Mouse (Mus musculus) liver, postnatal 0 days (tissue): ENCODE results near the gene Dnajc8.

Experiments used
- CTCF ChIP-seq: sonication (generic); IDR thresholded peaks from 2 replicates; pipeline ENCODE4 v1.5.1; 2016; ENCODE audit warnings: antibody characterized with exemption, low read depth
- EP300 ChIP-seq: IDR thresholded peaks from 2 replicates; pipeline ENCODE4 v1.6.1; 2016; ENCODE audit warnings: antibody characterized with exemption, low read depth, mild to moderate bottlenecking

DNA sequence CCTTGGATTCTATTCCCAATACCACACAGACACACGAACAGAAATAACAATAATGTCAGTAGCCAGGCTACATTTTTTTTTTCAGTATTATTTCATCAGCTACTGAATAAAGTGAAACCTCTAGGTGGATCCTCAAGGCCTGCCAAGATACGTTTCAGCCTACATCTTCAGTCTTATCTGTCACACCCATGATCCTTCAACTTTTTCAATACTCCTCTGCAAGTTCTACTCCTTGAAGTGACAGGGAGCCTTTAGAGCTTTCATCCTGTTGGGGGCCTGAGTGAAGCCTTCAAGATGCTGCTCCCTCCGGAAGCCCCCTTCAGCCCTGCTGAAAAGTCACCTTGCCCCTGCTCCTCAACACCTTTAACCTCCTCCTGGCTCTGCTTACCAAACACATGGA lies 23.3 kb upstream of the Dnajc8 start:
- peak; percentile 59; the same call in 1 of the 2 replicates for TF ChIP-seq EP300
- TF ChIP-seq CTCF, result no peak
